Mouse (Mus musculus) urinary bladder, postnatal 14 days (tissue): ENCODE data around the gene Gm20388.
"Not testable (repeated sequence)": the region's sequence is repeated elsewhere in the genome, so short reads cannot be mapped to it uniquely, and the experiment has no call there.

Experiments
- DNase-seq: peaks from one replicate; pipeline ENCODE4 v3.0.0; 2021; ENCODE audit warnings: low spot score

Gene Gm20388

GRCm38 (mm10) chr8:120317118-120317824, 406.6 kb downstream of the Gm20388 start:
- DNase-seq: no peak

GRCm38 (mm10) chr8:120318476-120318991, 407.9 kb downstream of the Gm20388 start:
- no peak for DNase-seq

- DNase-seq: peak; percentile 81
Observed at GRCm38 (mm10) chr8:120319449-120319848, 408.8 kb downstream of the Gm20388 start.

- no peak for DNase-seq
Observed at GRCm38 (mm10) chr8:120320146-120320545, 409.5 kb downstream of the Gm20388 start.

- DNase-seq: no peak
Observed at GRCm38 (mm10) chr8:120321724-120322123, 411.1 kb downstream of the Gm20388 start.

- DNase-seq: peak; percentile 41
Observed at GRCm38 (mm10) chr8:120322956-120323448, 412.4 kb downstream of the Gm20388 start.

GRCm38 (mm10) chr8:120324555-120324954, 413.9 kb downstream of the Gm20388 start:
- no peak for DNase-seq

- no peak for DNase-seq
Observed at GRCm38 (mm10) chr8:120325172-120325767, 414.6 kb downstream of the Gm20388 start.

GRCm38 (mm10) chr8:120327131-120327554, 416.5 kb downstream of the Gm20388 start:
- DNase-seq: peak; percentile 59

- no peak for DNase-seq
Observed at GRCm38 (mm10) chr8:120328361-120329022, 417.9 kb downstream of the Gm20388 start.

GRCm38 (mm10) chr8:120329030-120329748, 418.5 kb downstream of the Gm20388 start:
- DNase-seq: no peak

- no peak for DNase-seq
Observed at GRCm38 (mm10) chr8:120331027-120331426, 420.4 kb downstream of the Gm20388 start.

- DNase-seq: no peak
Observed at GRCm38 (mm10) chr8:120332379-120333229, 422.0 kb downstream of the Gm20388 start.

GRCm38 (mm10) chr8:120333681-120334080, 423.0 kb downstream of the Gm20388 start:
- DNase-seq: no peak

- not testable (repeated sequence) for DNase-seq
Observed at GRCm38 (mm10) chr8:120334261-120334660, 423.6 kb downstream of the Gm20388 start.

- DNase-seq: peak; percentile 26
Observed at GRCm38 (mm10) chr8:120334878-120335261, 424.2 kb downstream of the Gm20388 start.

- no peak for DNase-seq
Observed at GRCm38 (mm10) chr8:120335262-120336086, 424.8 kb downstream of the Gm20388 start.

- DNase-seq: peak; percentile 33
Observed at GRCm38 (mm10) chr8:120336087-120336380, 425.4 kb downstream of the Gm20388 start.

- no peak for DNase-seq
Observed at GRCm38 (mm10) chr8:120336909-120337555, 426.4 kb downstream of the Gm20388 start.

GRCm38 (mm10) chr8:120337627-120338026, 427.0 kb downstream of the Gm20388 start:
- DNase-seq: no peak
